Mouse (Mus musculus) hindbrain, embryonic 14.5 days (tissue): ENCODE data around the gene Steap3. TPM values are rescaled to one million over a fixed set of nuclear protein-coding genes. Genes with fewer than 3 reads are reported as not detected.
A peak's percentile ranks its signal among the peaks of the same experiment; 100 is the strongest.

ENCODE experiments used
- ATAC-seq: fragments of 200-750 bp; cut with Nextera tagmentation; 2 replicates; pipeline ENCODE4 v1.8.0; 2017; ENCODE audit warnings: moderate number of reproducible peaks, mild to moderate bottlenecking, moderate TSS enrichment, moderate library complexity; ENCODE audit not compliant: low FRiP score
- DNase-seq: peaks from one replicate; pipeline ENCODE4 v3.0.0-alpha.2; 2015; ENCODE audit warnings: low spot score
- H3K27ac ChIP-seq: fragments of 300-500 bp; sonication (generic); 2 replicates; pipeline ENCODE4 v1.5.1; 2014; ENCODE audit warnings: mild to moderate bottlenecking, moderate library complexity
- H3K27me3 ChIP-seq: fragments of 300-500 bp; sonication (generic); 2 replicates; pipeline ENCODE4 v1.6.1; 2014; ENCODE audit warnings: mild to moderate bottlenecking, low read length, mixed read lengths; ENCODE audit not compliant: control insufficient read depth, insufficient read depth
- H3K36me3 ChIP-seq: fragments of 300-500 bp; sonication (generic); replicated peaks from 2 replicates; pipeline ENCODE4 v1.6.1; 2014; ENCODE audit not compliant: control insufficient read depth, insufficient read depth
- H3K4me1 ChIP-seq: fragments of 300-500 bp; sonication (generic); replicated peaks from 2 replicates; pipeline ENCODE4 v1.6.1; 2014; ENCODE audit warnings: antibody characterized with exemption, low read length, mixed read lengths; ENCODE audit not compliant: control insufficient read depth, insufficient read depth
- H3K4me2 ChIP-seq: fragments of 300-500 bp; sonication (generic); replicated peaks from 2 replicates; pipeline ENCODE4 v1.6.1; 2014; ENCODE audit warnings: mild to moderate bottlenecking, moderate library complexity
- H3K4me3 ChIP-seq: fragments of 300-500 bp; sonication (generic); replicated peaks from 2 replicates; pipeline ENCODE4 v1.5.1; 2014; ENCODE audit warnings: mild to moderate bottlenecking, low read length
- H3K9ac ChIP-seq: fragments of 300-500 bp; sonication (generic); 2 replicates; pipeline ENCODE4 v1.6.1; 2014
- H3K9me3 ChIP-seq: fragments of 300-500 bp; sonication (generic); 2 replicates; pipeline ENCODE4 v1.6.1; 2016; ENCODE audit warnings: low read length; ENCODE audit not compliant: control insufficient read depth
- WGBS: fragments of 180-500 bp; shearing (Covaris S2); extraction: QIAGEN DNeasy Blood & Tissue Kit; methylation state at CpG from one replicate; pipeline ENCODE4 v1.1.7; 2014; 5-methylcytosine and 5-hydroxymethylcytosine counted together
- polyA plus RNA-seq: library from polyadenylated mRNA; unstranded; fragments of >200 nt; fragmentation: Nextera tagmentation; extraction: Ambion mirVana; gene quantifications from 2 replicates; pipeline ENCODE4 v1.2.1, GENCODE M21; 2014

Gene Steap3
- polyA plus RNA-seq, 1 experiment from 2014 or later = 2.7 TPM

DNA sequence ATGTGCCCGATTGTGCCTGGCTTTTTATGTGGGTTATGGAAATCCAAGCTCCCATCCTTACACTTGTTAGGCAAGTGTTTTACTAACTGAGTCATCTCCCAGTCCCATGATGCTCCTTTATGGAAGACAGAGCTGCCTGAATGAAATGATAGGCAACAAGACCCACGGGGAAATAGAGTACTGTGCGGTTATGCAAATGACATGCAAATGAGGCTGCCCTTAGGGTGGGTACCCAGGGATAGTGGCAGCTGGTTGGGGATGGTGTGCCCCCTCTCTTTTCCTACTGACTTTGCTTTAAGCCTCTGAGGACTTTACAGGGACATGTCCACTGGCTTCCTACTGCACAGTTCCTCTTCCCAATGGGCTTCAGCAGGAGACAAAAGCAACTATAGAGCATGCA is 2.7 kb upstream of the Steap3 start:
- 50% methylated on average over 3 of the region's 3 CpGs for WGBS
- no peak overlapping the region for H3K4me2 ChIP-seq
- no peaks in the 10 kb centered on the region for H3K36me3 ChIP-seq
- no peaks in the 10 kb centered on the region for H3K4me1 ChIP-seq
- no peaks in the 10 kb centered on the region for H3K9me3 ChIP-seq
- no peak overlapping the region for H3K9ac ChIP-seq
- H3K27me3 ChIP-seq = no peaks in the 10 kb centered on the region
- no peak for DNase-seq
- no peak overlapping the region for H3K27ac ChIP-seq
- peak; percentile 77; the same call in 1 of the 2 replicates for ATAC-seq
- no peak overlapping the region for H3K4me3 ChIP-seq

DNA sequence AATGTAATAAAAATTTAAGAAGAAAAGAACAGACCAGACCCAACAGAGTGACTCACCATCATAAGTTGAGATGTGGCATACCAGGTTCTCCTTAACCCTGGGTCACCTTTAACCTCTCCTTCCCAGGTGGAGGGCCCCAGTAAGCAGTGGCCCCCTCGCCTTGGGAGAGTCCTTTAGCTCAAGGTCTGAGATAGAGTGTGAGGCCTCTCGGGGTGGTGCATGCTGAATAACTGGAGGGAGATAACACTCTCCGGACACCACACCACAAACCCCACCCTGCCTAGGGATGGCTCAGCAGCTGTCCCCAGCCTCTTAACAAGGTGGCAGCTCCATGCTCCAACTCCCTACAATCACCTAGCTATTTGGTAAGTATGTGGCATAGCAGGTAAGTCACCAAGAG is 1.6 kb downstream of the Steap3 start:
- no peaks in the 10 kb centered on the region for H3K36me3 ChIP-seq
- no peak for DNase-seq
- 91% methylated on average over 3 of the region's 3 CpGs for WGBS
- ATAC-seq = no peak
- no peaks in the 10 kb centered on the region for H3K4me1 ChIP-seq
- H3K4me3 ChIP-seq = no peak overlapping the region
- H3K4me2 ChIP-seq = no peak overlapping the region
- H3K27ac ChIP-seq = no peak overlapping the region
- no peaks in the 10 kb centered on the region for H3K27me3 ChIP-seq
- H3K9me3 ChIP-seq = no peaks in the 10 kb centered on the region
- no peak overlapping the region for H3K9ac ChIP-seq

- no peaks in the 10 kb centered on the region for H3K36me3 ChIP-seq
- WGBS = 77% methylated on average over 7 of the region's 7 CpGs
- DNase-seq (no peak), ATAC-seq (no peak)
- H3K27me3 ChIP-seq = no peaks in the 10 kb centered on the region
- no peak overlapping the region for H3K27ac ChIP-seq
- H3K4me2 ChIP-seq = no peak overlapping the region
- H3K4me3 ChIP-seq = no peak overlapping the region
- no peak overlapping the region for H3K9ac ChIP-seq
- H3K4me1 ChIP-seq = no peaks in the 10 kb centered on the region
- H3K9me3 ChIP-seq = no peaks in the 10 kb centered on the region
These were observed 2.4 kb downstream of the Steap3 start for GRCm38 (mm10) chr1:120270115-120270514.

GRCm38 (mm10) chr1:120267631-120268030 is 4.9 kb downstream of the Steap3 start:
- Histone ChIP-seq H3K4me3 (no peak overlapping the region), H3K9ac (no peak overlapping the region), H3K36me3 (no peaks in the 10 kb centered on the region), H3K4me2 (no peak overlapping the region), H3K9me3 (no peaks in the 10 kb centered on the region), H3K27me3 (peaks cover 13% of the 10 kb centered on the region; the same call in 1 of the 2 replicates), H3K27ac (no peak overlapping the region), H3K4me1 (no peaks in the 10 kb centered on the region)
- ATAC-seq (no peak), DNase-seq (no peak)
- 93% methylated on average over 3 of the region's 3 CpGs for WGBS

DNA sequence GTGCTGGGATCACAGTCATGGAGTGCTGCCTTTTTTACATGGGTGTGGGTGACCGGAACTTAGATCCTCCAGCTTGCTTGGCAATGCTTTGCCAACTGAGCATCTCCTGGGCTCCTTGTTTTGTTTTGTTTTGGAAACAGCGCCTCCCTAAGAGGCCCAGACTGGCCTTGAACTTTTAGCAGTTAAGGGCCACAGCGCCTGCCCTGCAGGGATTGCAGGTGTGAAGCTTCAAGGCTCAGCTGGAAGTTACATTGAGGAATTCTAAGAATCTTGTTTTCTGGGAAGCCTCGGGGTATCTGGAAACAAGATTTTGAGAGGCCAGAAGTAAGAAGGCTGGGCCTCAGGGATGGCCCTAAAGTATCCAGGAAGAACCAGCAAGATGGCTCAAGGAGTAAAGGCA is 6.0 kb downstream of the Steap3 start:
- H3K27ac ChIP-seq = no peak overlapping the region
- no peak overlapping the region for H3K4me3 ChIP-seq
- H3K9ac ChIP-seq = no peak overlapping the region
- no peaks in the 10 kb centered on the region for H3K4me1 ChIP-seq
- peaks cover 13% of the 10 kb centered on the region; the same call in 1 of the 2 replicates for H3K27me3 ChIP-seq
- no peak for ATAC-seq
- DNase-seq = no peak
- no peak overlapping the region for H3K4me2 ChIP-seq
- no peaks in the 10 kb centered on the region for H3K36me3 ChIP-seq
- no peaks in the 10 kb centered on the region for H3K9me3 ChIP-seq
- 48% methylated on average over 4 of the region's 4 CpGs for WGBS

GRCm38 (mm10) chr1:120264861-120265686 is 7.4 kb downstream of the Steap3 start:
- peak overlapping the region; percentile 29 for H3K9ac ChIP-seq
- no peak overlapping the region for H3K27ac ChIP-seq
- peak overlapping the region; percentile 37 for H3K4me3 ChIP-seq
- H3K4me1 ChIP-seq = no peaks in the 10 kb centered on the region
- DNase-seq = peak; percentile 55
- 3% methylated on average over 40 of the region's 40 CpGs for WGBS
- no peaks in the 10 kb centered on the region for H3K9me3 ChIP-seq
- peaks cover 13% of the 10 kb centered on the region; the same call in 1 of the 2 replicates for H3K27me3 ChIP-seq
- peak; percentile 78 for ATAC-seq
- H3K4me2 ChIP-seq = peak overlapping the region; percentile 80
- no peaks in the 10 kb centered on the region for H3K36me3 ChIP-seq

DNA sequence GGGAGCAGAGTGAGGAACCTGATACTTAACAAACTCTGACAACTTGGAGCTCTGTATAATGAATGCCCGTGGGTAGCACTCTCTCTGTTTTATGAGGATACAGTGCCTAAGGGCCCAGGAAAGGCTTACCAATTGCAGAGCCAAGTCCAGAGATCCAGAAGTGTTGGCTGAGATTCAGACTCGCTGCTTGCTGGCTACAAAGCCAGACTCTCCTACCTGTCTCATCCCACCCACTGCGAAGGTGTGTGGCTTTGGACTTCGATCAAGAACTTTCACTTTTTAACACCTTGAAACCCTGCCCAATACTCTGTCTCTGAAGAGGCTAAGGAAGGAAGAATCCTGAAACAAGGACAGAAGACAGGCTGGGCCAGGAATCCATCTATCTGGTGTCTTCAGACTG is 9.3 kb downstream of the Steap3 start:
- Histone ChIP-seq H3K4me1 (no peaks in the 10 kb centered on the region), H3K4me3 (no peak overlapping the region), H3K9ac (no peak overlapping the region), H3K27ac (no peak overlapping the region), H3K27me3 (peaks cover 13% of the 10 kb centered on the region; the same call in 1 of the 2 replicates), H3K9me3 (no peaks in the 10 kb centered on the region), H3K4me2 (no peak overlapping the region), H3K36me3 (no peaks in the 10 kb centered on the region)
- 91% methylated on average over 4 of the region's 4 CpGs for WGBS
- ATAC-seq (no peak), DNase-seq (no peak)

GRCm38 (mm10) chr1:120261166-120261565 is 11.3 kb downstream of the Steap3 start:
- WGBS = 97% methylated on average over 5 of the region's 5 CpGs
- Histone ChIP-seq H3K9me3 (no peaks in the 10 kb centered on the region), H3K27ac (no peak overlapping the region), H3K4me2 (no peak overlapping the region), H3K4me3 (no peak overlapping the region), H3K36me3 (no peaks in the 10 kb centered on the region), H3K27me3 (peaks cover 13% of the 10 kb centered on the region; the same call in 1 of the 2 replicates), H3K4me1 (no peaks in the 10 kb centered on the region), H3K9ac (no peak overlapping the region)
- ATAC-seq (no peak), DNase-seq (no peak)

DNA sequence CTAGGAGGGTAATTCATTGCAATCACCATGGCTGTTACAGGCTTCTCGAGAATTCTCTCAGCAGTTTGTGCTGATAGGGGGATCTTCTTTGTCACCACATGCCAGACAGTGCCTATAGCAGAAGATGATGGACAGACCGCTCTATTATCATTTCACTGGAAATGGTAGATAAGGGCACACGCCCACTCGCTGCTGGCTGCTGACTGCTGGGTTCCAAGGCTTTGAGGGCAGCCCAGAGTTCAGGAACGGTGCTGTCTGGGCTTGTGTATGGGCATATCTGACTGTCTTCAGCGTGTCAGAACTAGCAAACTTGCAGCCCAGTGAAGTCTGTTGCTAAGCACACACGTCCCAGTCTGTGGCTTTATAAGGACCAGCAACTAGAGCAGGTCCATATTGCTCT is 13.3 kb downstream of the Steap3 start:
- WGBS = 74% methylated on average over 7 of the region's 7 CpGs
- H3K9ac ChIP-seq = no peak overlapping the region
- no peaks in the 10 kb centered on the region for H3K36me3 ChIP-seq
- H3K4me1 ChIP-seq = no peaks in the 10 kb centered on the region
- no peak overlapping the region for H3K4me3 ChIP-seq
- peaks cover 11% of the 10 kb centered on the region; the same call in 1 of the 2 replicates for H3K27me3 ChIP-seq
- no peaks in the 10 kb centered on the region for H3K9me3 ChIP-seq
- no peak overlapping the region for H3K27ac ChIP-seq
- ATAC-seq (no peak), DNase-seq (no peak)
- H3K4me2 ChIP-seq = no peak overlapping the region
